Mouse (Mus musculus) stomach, embryonic 15.5 days (tissue): ENCODE measurements around the gene Ccdc14. TPM values are rescaled to one million over a fixed set of nuclear protein-coding genes. Genes with fewer than 3 reads are reported as not detected.
A peak's percentile ranks its signal among the peaks of the same experiment; 100 is the strongest.
"Not testable (repeated sequence)": the region's sequence is repeated elsewhere in the genome, so short reads cannot be mapped to it uniquely, and the experiment has no call there.

Experiments used
- ATAC-seq: fragments of 200-750 bp; cut with Nextera tagmentation; 2 replicates; pipeline ENCODE4 v1.8.0; 2017; ENCODE audit warnings: low read depth, moderate number of reproducible peaks, moderate TSS enrichment; ENCODE audit not compliant: insufficient read depth, low FRiP score
- H3K27ac ChIP-seq: fragments of 300-500 bp; sonication (generic); 2 replicates; pipeline ENCODE4 v1.5.1; 2015; ENCODE audit warnings: mild to moderate bottlenecking, inconsistent platforms
- H3K27me3 ChIP-seq: fragments of 300-500 bp; sonication (generic); replicated peaks from 2 replicates; pipeline ENCODE4 v1.6.1; 2015; ENCODE audit warnings: inconsistent platforms
- H3K36me3 ChIP-seq: fragments of 300-500 bp; sonication (generic); 2 replicates; pipeline ENCODE4 v1.6.1; 2015; ENCODE audit warnings: inconsistent platforms
- H3K4me1 ChIP-seq: fragments of 300-500 bp; sonication (generic); 2 replicates; pipeline ENCODE4 v1.6.1; 2015; ENCODE audit warnings: inconsistent platforms
- H3K4me2 ChIP-seq: fragments of 300-500 bp; sonication (generic); 2 replicates; pipeline ENCODE4 v1.6.1; 2015; ENCODE audit warnings: mild to moderate bottlenecking, inconsistent platforms
- H3K4me3 ChIP-seq: fragments of 300-500 bp; sonication (generic); replicated peaks from 2 replicates; pipeline ENCODE4 v1.5.1; 2015; ENCODE audit warnings: inconsistent platforms
- H3K9ac ChIP-seq: fragments of 300-500 bp; sonication (generic); 2 replicates; pipeline ENCODE4 v1.6.1; 2015; ENCODE audit warnings: inconsistent platforms
- H3K9me3 ChIP-seq: fragments of 300-500 bp; sonication (generic); 2 replicates; pipeline ENCODE4 v1.6.1; 2016; ENCODE audit warnings: inconsistent platforms
- WGBS: fragments of 180-500 bp; shearing (Covaris S2); methylation state at CpG from one replicate; pipeline ENCODE4 v1.1.7; 2015; 5-methylcytosine and 5-hydroxymethylcytosine counted together
- polyA plus RNA-seq: library from polyadenylated mRNA; unstranded; fragments of >200 nt; fragmentation: Nextera tagmentation; extraction: Ambion mirVana; gene quantifications from 2 replicates; pipeline ENCODE4 v1.2.1, GENCODE M21; 2015

Gene Ccdc14
- polyA plus RNA-seq, 1 experiment from 2014 or later: 5.2 TPM

- ATAC-seq: no peak
- Histone ChIP-seq H3K4me1 (no peaks in the 10 kb centered on the region), H3K27ac (no peak overlapping the region), H3K9ac (no peak overlapping the region), H3K36me3 (peaks cover 11% of the 10 kb centered on the region; the same call in 1 of the 2 replicates), H3K27me3 (no peaks in the 10 kb centered on the region), H3K4me3 (no peak overlapping the region), H3K4me2 (no peak overlapping the region), H3K9me3 (no peaks in the 10 kb centered on the region)
- WGBS: 82% methylated on average over 3 of the region's 3 CpGs
These were observed 34.7 kb downstream of the Ccdc14 start for GRCm38 (mm10) chr16:34725156-34725555.

- not testable (repeated sequence) for H3K4me2 ChIP-seq, H3K27me3 ChIP-seq, H3K27ac ChIP-seq, H3K9me3 ChIP-seq, ATAC-seq, H3K36me3 ChIP-seq, H3K4me1 ChIP-seq, H3K9ac ChIP-seq, H3K4me3 ChIP-seq
These were observed 38.2 kb downstream of the Ccdc14 start for GRCm38 (mm10) chr16:34728610-34729009.

- H3K36me3 ChIP-seq: peaks cover 8% of the 10 kb centered on the region; the same call in 1 of the 2 replicates
- WGBS: 91% methylated on average over 1 of the region's 1 CpGs
- H3K4me3 ChIP-seq: no peak overlapping the region
- H3K9me3 ChIP-seq: no peaks in the 10 kb centered on the region
- no peaks in the 10 kb centered on the region for H3K27me3 ChIP-seq
- ATAC-seq: no peak
- H3K4me1 ChIP-seq: no peaks in the 10 kb centered on the region
- H3K4me2 ChIP-seq: no peak overlapping the region
- no peak overlapping the region for H3K9ac ChIP-seq
- no peak overlapping the region for H3K27ac ChIP-seq
These were observed 39.0 kb downstream of the Ccdc14 start for GRCm38 (mm10) chr16:34729371-34729770.

GRCm38 (mm10) chr16:34738656-34739233 lies 48.3 kb downstream of the Ccdc14 start:
- no peak overlapping the region for H3K27ac ChIP-seq
- H3K4me3 ChIP-seq: no peak overlapping the region
- no peak for ATAC-seq
- 83% methylated on average over 4 of the region's 4 CpGs for WGBS
- no peak overlapping the region for H3K4me2 ChIP-seq
- no peaks in the 10 kb centered on the region for H3K9me3 ChIP-seq
- no peaks in the 10 kb centered on the region for H3K4me1 ChIP-seq
- H3K27me3 ChIP-seq: no peaks in the 10 kb centered on the region
- H3K36me3 ChIP-seq: no peaks in the 10 kb centered on the region
- no peak overlapping the region for H3K9ac ChIP-seq

GRCm38 (mm10) chr16:34742930-34743329 lies 52.5 kb downstream of the Ccdc14 start:
- no peak overlapping the region for H3K4me3 ChIP-seq
- no peak for ATAC-seq
- peaks cover 11% of the 10 kb centered on the region; the same call in 1 of the 2 replicates for H3K4me1 ChIP-seq
- H3K9ac ChIP-seq: no peak overlapping the region
- 37% methylated on average over 2 of the region's 2 CpGs for WGBS
- H3K27ac ChIP-seq: no peak overlapping the region
- H3K27me3 ChIP-seq: peaks cover 6% of the 10 kb centered on the region; the same call in 1 of the 2 replicates
- H3K4me2 ChIP-seq: no peak overlapping the region
- H3K9me3 ChIP-seq: no peaks in the 10 kb centered on the region
- no peaks in the 10 kb centered on the region for H3K36me3 ChIP-seq

- no peaks in the 10 kb centered on the region for H3K9me3 ChIP-seq
- peaks cover 6% of the 10 kb centered on the region; the same call in 1 of the 2 replicates for H3K27me3 ChIP-seq
- peak within 1 kb of the TSS; percentile 46 for H3K4me3 ChIP-seq
- no peak within 1 kb of the TSS; the same call in 1 of the 2 replicates for H3K9ac ChIP-seq
- no peaks in the 10 kb centered on the region for H3K36me3 ChIP-seq
- WGBS: under 1% methylated on average over 48 of the region's 48 CpGs
- peaks cover 11% of the 10 kb centered on the region; the same call in 1 of the 2 replicates for H3K4me1 ChIP-seq
- ATAC-seq: peak; percentile 91
- no peak within 1 kb of the TSS for H3K27ac ChIP-seq
- H3K4me2 ChIP-seq: peak within 1 kb of the TSS; percentile 97
These were observed 54.7 kb downstream of the Ccdc14 start, which contains the start of gene Mylk for GRCm38 (mm10) chr16:34745065-34745585. Mylk (plus strand) TSS chr16:34745210.

- Histone ChIP-seq H3K27me3 (peaks cover 6% of the 10 kb centered on the region; the same call in 1 of the 2 replicates), H3K9me3 (no peaks in the 10 kb centered on the region), H3K9ac (no peak overlapping the region), H3K27ac (no peak overlapping the region), H3K4me2 (no peak overlapping the region), H3K4me1 (peaks cover 11% of the 10 kb centered on the region; the same call in 1 of the 2 replicates), H3K4me3 (no peak overlapping the region), H3K36me3 (no peaks in the 10 kb centered on the region)
- ATAC-seq: no peak
- 38% methylated on average over 11 of the region's 11 CpGs for WGBS
These were observed 57.8 kb downstream of the Ccdc14 start for GRCm38 (mm10) chr16:34748081-34748720.

- Histone ChIP-seq H3K27ac (no peak overlapping the region), H3K27me3 (peaks cover 6% of the 10 kb centered on the region; the same call in 1 of the 2 replicates), H3K4me1 (peaks cover 11% of the 10 kb centered on the region; the same call in 1 of the 2 replicates), H3K36me3 (no peaks in the 10 kb centered on the region), H3K9ac (no peak overlapping the region), H3K4me3 (no peak overlapping the region), H3K9me3 (no peaks in the 10 kb centered on the region), H3K4me2 (no peak overlapping the region)
- no peak for ATAC-seq
- WGBS: 73% methylated on average over 4 of the region's 4 CpGs
These were observed 59.1 kb downstream of the Ccdc14 start for GRCm38 (mm10) chr16:34749536-34749935.

GRCm38 (mm10) chr16:34752026-34752425 lies 61.6 kb downstream of the Ccdc14 start:
- Histone ChIP-seq H3K4me1 (no peaks in the 10 kb centered on the region), H3K9me3 (no peaks in the 10 kb centered on the region), H3K27ac (no peak overlapping the region), H3K36me3 (no peaks in the 10 kb centered on the region), H3K9ac (no peak overlapping the region), H3K4me2 (no peak overlapping the region), H3K27me3 (0 out of 2 replicates have a peak, but pooled peaks cover under 1% of the 10 kb centered on the region), H3K4me3 (no peak overlapping the region)
- 55% methylated on average over 3 of the region's 3 CpGs for WGBS
- no peak for ATAC-seq

- no peak overlapping the region for H3K4me2 ChIP-seq
- H3K36me3 ChIP-seq: no peaks in the 10 kb centered on the region
- 0 out of 2 replicates have a peak, but pooled peaks cover 2% of the 10 kb centered on the region for H3K4me1 ChIP-seq
- no peaks in the 10 kb centered on the region for H3K9me3 ChIP-seq
- no peak overlapping the region for H3K4me3 ChIP-seq
- H3K9ac ChIP-seq: no peak overlapping the region
- H3K27me3 ChIP-seq: no peaks in the 10 kb centered on the region
- 84% methylated on average over 3 of the region's 3 CpGs for WGBS
- ATAC-seq: no peak
- no peak overlapping the region for H3K27ac ChIP-seq
These were observed 62.6 kb downstream of the Ccdc14 start for GRCm38 (mm10) chr16:34752977-34753376.

GRCm38 (mm10) chr16:34756991-34757390 lies 66.6 kb downstream of the Ccdc14 start:
- Histone ChIP-seq H3K4me1 (0 out of 2 replicates have a peak, but pooled peaks cover 2% of the 10 kb centered on the region), H3K27me3 (no peaks in the 10 kb centered on the region), H3K4me3 (no peak overlapping the region), H3K4me2 (no peak overlapping the region), H3K36me3 (no peaks in the 10 kb centered on the region), H3K9me3 (no peaks in the 10 kb centered on the region), H3K9ac (no peak overlapping the region), H3K27ac (no peak overlapping the region)
- 76% methylated on average over 7 of the region's 7 CpGs for WGBS
- no peak for ATAC-seq

GRCm38 (mm10) chr16:34758205-34758604 lies 67.8 kb downstream of the Ccdc14 start:
- no peak overlapping the region for H3K27ac ChIP-seq
- H3K27me3 ChIP-seq: no peaks in the 10 kb centered on the region
- no peak overlapping the region for H3K9ac ChIP-seq
- 62% methylated on average over 5 of the region's 5 CpGs for WGBS
- H3K4me2 ChIP-seq: no peak overlapping the region
- no peaks in the 10 kb centered on the region for H3K9me3 ChIP-seq
- ATAC-seq: no peak
- H3K4me1 ChIP-seq: 0 out of 2 replicates have a peak, but pooled peaks cover 2% of the 10 kb centered on the region
- no peaks in the 10 kb centered on the region for H3K36me3 ChIP-seq
- H3K4me3 ChIP-seq: no peak overlapping the region
